In the genomic region with DNA sequence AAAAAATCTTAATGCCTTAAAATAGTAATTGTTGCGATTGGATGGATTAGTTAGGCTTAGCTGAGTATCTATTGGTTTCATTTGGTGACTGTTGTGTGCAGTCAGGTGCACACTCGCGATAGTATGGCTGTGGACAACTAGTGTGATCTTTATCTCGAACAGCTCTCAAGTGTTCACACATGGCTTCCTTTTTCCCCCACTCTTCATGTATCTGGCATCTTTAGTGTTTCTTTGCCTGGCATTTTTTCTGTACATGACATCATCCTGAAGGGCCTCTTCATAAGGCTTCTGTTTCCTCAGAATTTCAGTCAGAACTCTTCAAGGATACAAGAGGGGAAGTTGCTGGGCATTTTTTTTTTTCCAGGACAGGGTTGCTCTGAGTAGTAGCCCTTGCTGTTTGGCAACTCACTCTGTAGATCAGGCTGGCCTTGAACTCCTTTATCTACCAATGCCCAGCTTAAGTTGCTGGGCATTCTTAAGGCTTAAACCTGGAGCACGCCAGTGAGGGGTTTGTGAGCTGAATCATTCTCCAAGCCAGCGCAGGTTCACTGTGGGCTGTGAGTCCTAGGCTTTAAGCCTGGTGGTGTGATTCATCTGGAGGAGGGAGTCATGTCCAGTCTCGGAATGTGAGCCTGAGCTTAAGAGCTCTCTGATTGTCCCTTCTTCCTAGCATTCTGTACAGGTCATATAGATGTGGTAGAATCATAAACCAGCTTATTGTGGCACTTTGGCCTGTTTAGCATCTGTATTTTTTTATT, we compare ENCODE assay signal across 17 mouse cellular contexts. TPM values are rescaled to one million over a fixed set of nuclear protein-coding genes. Genes with fewer than 3 reads are reported as not detected.
DNase-seq lines count a peak whose midpoint lies in the region; ATAC-seq lines count a peak whose summit lies in the region.
"Had no signal": no experiment of that assay in that cellular context is flagged by ENCODE, and none has a peak within 500 bp of the region (broad histone marks: within the 10 kb centered on the region; RNA-seq: fewer than 3 reads in every experiment).

No protein-coding gene starts in this region.

- WGBS in forebrain, embryonic 13.5 days = 85% methylated on average over 7 of the region's 7 CpGs

- no peaks in the 10 kb centered on the region for H3K9me3 ChIP-seq in forebrain, embryonic 13.5 days (replicated peaks)
- H3K9me3 ChIP-seq: midbrain, embryonic 15.5 days; neural tube, embryonic 12.5 days had no signal

- H3K4me2 ChIP-seq in forebrain, embryonic 13.5 days = no peak overlapping the region
- H3K4me2 ChIP-seq: lung, embryonic 14.5 days; midbrain, embryonic 15.5 days; neural tube, embryonic 12.5 days had no signal

- ATAC-seq in frontal cortex, adult (ENCODE audit: low TSS enrichment) = peak; percentile 52; the same call in 1 of the 2 replicates
- ATAC-seq in forebrain, embryonic 13.5 days = no peak
- ATAC-seq: forebrain, embryonic 14.5 days; hindbrain, embryonic 16.5 days; midbrain, embryonic 15.5 days; Patski had no signal

- H3K27ac ChIP-seq in forebrain, embryonic 13.5 days = no peak overlapping the region
- H3K27ac ChIP-seq: midbrain, embryonic 15.5 days; neural tube, embryonic 12.5 days had no signal

- H3K36me3 ChIP-seq in forebrain, embryonic 13.5 days (ENCODE audit: poor library complexity, severe bottlenecking) = no peaks in the 10 kb centered on the region; the same call in 1 of the 2 replicates
- H3K36me3 ChIP-seq: midbrain, embryonic 15.5 days had no signal

- no peak for DNase-seq in frontal cortex, postnatal 14 days (ENCODE audit: low spot score in 2 of 2)
- peak; percentile 72 for DNase-seq in 3T3-L1 (ENCODE audit: low read depth, low spot score)
- DNase-seq in adrenal gland, postnatal 14 days = peak; percentile 43
- DNase-seq in fibroblast of lung, adult 2 months (ENCODE audit: low read depth) = peak; percentile 33
- no peak for DNase-seq in spleen, postnatal 36 days (ENCODE audit: low spot score in 2 of 2)
- DNase-seq in layer of hippocampus, postnatal 25 days (ENCODE audit: extremely low spot score in 1 of 2, low spot score in 1 of 2) = no peak
- DNase-seq: cerebellum, adult 9-10 months; kidney, adult 8-10 months; left cerebral cortex, postnatal 4 days; lung, embryonic 14.5 days had no signal

- H3K4me3 ChIP-seq in forebrain, embryonic 13.5 days = no peak overlapping the region
- H3K4me3 ChIP-seq: midbrain, embryonic 15.5 days; neural tube, embryonic 12.5 days had no signal

- H3K4me1 ChIP-seq in forebrain, embryonic 13.5 days = no peaks in the 10 kb centered on the region
- H3K4me1 ChIP-seq: midbrain, embryonic 15.5 days; neural tube, embryonic 12.5 days had no signal

- no peaks in the 10 kb centered on the region for H3K27me3 ChIP-seq in forebrain, embryonic 13.5 days
- H3K27me3 ChIP-seq: midbrain, embryonic 15.5 days; neural tube, embryonic 12.5 days; Patski had no signal

- no peak overlapping the region for H3K9ac ChIP-seq in forebrain, embryonic 13.5 days
- H3K9ac ChIP-seq: lung, embryonic 14.5 days; midbrain, embryonic 15.5 days; neural tube, embryonic 12.5 days had no signal

RNA-seq across cellular contexts. Expression of a gene that starts 22.2 kb away (rescaled TPM):
- total RNA-seq in adrenal gland, postnatal 14 days (2021) = 46.7 and 47.5 TPM in 2 replicates
- 25.7 and 32.0 TPM in 2 replicates for polyA plus RNA-seq in forebrain, embryonic 13.5 days (2015; fragmentation: Nextera tagmentation; extraction: Ambion mirVana)
- 10 to 100 TPM; 56.0 to 57.2 TPM for total RNA-seq in layer of hippocampus, postnatal 25 days (2021)

RNA-seq across cellular contexts. Expression of a gene that starts 37.9 kb away (rescaled TPM):
- total RNA-seq in adrenal gland, postnatal 14 days (2021) = 27.5 and 31.5 TPM in 2 replicates
- 86.9 and 90.2 TPM in 2 replicates for polyA plus RNA-seq in forebrain, embryonic 13.5 days (2015; fragmentation: Nextera tagmentation; extraction: Ambion mirVana)
- 10 to 100 TPM; 32.2 to 37.4 TPM for total RNA-seq in layer of hippocampus, postnatal 25 days (2021)

Comparison
In these comparisons a context has a peak if more than half of its experiments do, and no peak if none do; other contexts are left out.
1. DNase-seq: peak in 3T3-L1 (single experiment), adrenal gland, postnatal 14 days (single experiment) and fibroblast of lung, adult 2 months (single experiment); none in frontal cortex, postnatal 14 days (0 of 2), spleen, postnatal 36 days (0 of 2) and layer of hippocampus, postnatal 25 days (0 of 2).